Mouse (Mus musculus) testis, postnatal 10 days (tissue): ENCODE measurements around the gene Pdxp.

Experiments
- DNase-seq: peaks from one replicate; pipeline ENCODE4 v3.0.0; 2021; ENCODE audit warnings: low spot score

Pdxp gene

GRCm38 (mm10) chr15:78927788-78928457 lies 14.2 kb downstream of the Pdxp start:
- DNase-seq = peak; percentile 81

- DNase-seq = no peak
These were observed 14.8 kb downstream of the Pdxp start for GRCm38 (mm10) chr15:78928539-78928938.

GRCm38 (mm10) chr15:78930192-78930706 lies 16.5 kb downstream of the Pdxp start:
- no peak for DNase-seq

- DNase-seq = no peak
These were observed 17.2 kb downstream of the Pdxp start for GRCm38 (mm10) chr15:78930801-78931426.

GRCm38 (mm10) chr15:78931577-78931976 lies 17.9 kb downstream of the Pdxp start:
- no peak for DNase-seq

GRCm38 (mm10) chr15:78934784-78935320 lies 21.1 kb downstream of the Pdxp start, which contains the start of gene Nol12:
TSS of gene Nol12 (plus strand) at chr15:78934933.
- DNase-seq = peak; percentile 81

GRCm38 (mm10) chr15:78936403-78936802 lies 22.7 kb downstream of the Pdxp start:
- DNase-seq = no peak

- DNase-seq = no peak
These were observed 23.6 kb downstream of the Pdxp start for GRCm38 (mm10) chr15:78937311-78937710.

GRCm38 (mm10) chr15:78937963-78938362 lies 24.2 kb downstream of the Pdxp start:
- DNase-seq = no peak

- DNase-seq = no peak
These were observed 26.6 kb downstream of the Pdxp start for GRCm38 (mm10) chr15:78940325-78940724.

GRCm38 (mm10) chr15:78942663-78943062 lies 28.9 kb downstream of the Pdxp start:
- DNase-seq = peak; percentile 89

GRCm38 (mm10) chr15:78946232-78946631 lies 32.5 kb downstream of the Pdxp start:
- no peak for DNase-seq

- DNase-seq = peak; percentile 91
These were observed 33.9 kb downstream of the Pdxp start, which contains the start of gene Triobp for GRCm38 (mm10) chr15:78947657-78948056. TSS of gene Triobp (plus strand) at chr15:78947724.

- DNase-seq = no peak
These were observed 34.5 kb downstream of the Pdxp start for GRCm38 (mm10) chr15:78948152-78948725.

GRCm38 (mm10) chr15:78948883-78949282 lies 35.2 kb downstream of the Pdxp start:
- no peak for DNase-seq

GRCm38 (mm10) chr15:78955663-78956062 lies 41.9 kb downstream of the Pdxp start:
- DNase-seq = no peak

- DNase-seq = no peak
These were observed 42.6 kb downstream of the Pdxp start for GRCm38 (mm10) chr15:78956351-78956750.

GRCm38 (mm10) chr15:78957021-78957420 lies 43.3 kb downstream of the Pdxp start:
- DNase-seq = no peak

GRCm38 (mm10) chr15:78959537-78959936 lies 45.8 kb downstream of the Pdxp start:
- DNase-seq = no peak

GRCm38 (mm10) chr15:78960088-78960487 lies 46.4 kb downstream of the Pdxp start:
- DNase-seq = no peak

- DNase-seq = peak; percentile 86
These were observed 49.2 kb downstream of the Pdxp start for GRCm38 (mm10) chr15:78962885-78963284.
